In genomic region chr1:84284293-84285068, GRCm38 (mm10) we compare ENCODE assay signal across 8 mouse cellular contexts.
A peak's percentile ranks its signal among the peaks of the same experiment; 100 is the strongest.
DNase-seq lines count a peak whose midpoint lies in the region; ATAC-seq and TF ChIP-seq lines count a peak whose summit lies in the region.

No protein-coding gene starts in this region.

- peak overlapping the region; percentile 82 for H3K4me2 ChIP-seq in hindbrain, embryonic 14.5 days (replicated peaks)

- peak overlapping the region; percentile 83 for H3K4me3 ChIP-seq in gastrocnemius, adult 2 months
- peak overlapping the region; percentile 81 for H3K4me3 ChIP-seq in hindbrain, embryonic 14.5 days (replicated peaks; ENCODE audit: low read length)
- H3K4me3 ChIP-seq in megakaryocyte, embryonic 14.5 days (replicated peaks): peak overlapping the region; percentile 83

- peak; percentile 89 for ATAC-seq in hindbrain, embryonic 14.5 days (ENCODE audit: low FRiP score)

- peak; percentile 32 for DNase-seq in adrenal gland, adult 8-10 months
- peak; percentile 77 to 87 for DNase-seq in cerebellum, postnatal 25 days
- peak; percentile 79 for DNase-seq in gastrocnemius, adult 2 months
- DNase-seq in hindbrain, embryonic 14.5 days (ENCODE audit: low spot score): peak; percentile 71
- DNase-seq in left cerebral cortex, postnatal 25 days (ENCODE audit: low spot score in 2 of 2): peak; percentile 61 to 78
- peak; percentile 69 to 75 for DNase-seq in right cerebral cortex, postnatal 10 days (ENCODE audit: low spot score in 2 of 2)
- no peak for DNase-seq in thymus, postnatal 36 days

- no peaks in the 10 kb centered on the region for H3K9me3 ChIP-seq in hindbrain, embryonic 14.5 days (ENCODE audit: control insufficient read depth, low read length)
- peaks cover 7% of the 10 kb centered on the region; the same call in 1 of the 2 replicates for H3K9me3 ChIP-seq in megakaryocyte, embryonic 14.5 days

- WGBS in hindbrain, embryonic 14.5 days: 3% methylated on average over 38 of the region's 53 CpGs

- peak; percentile 21; the same call in 1 of the 2 replicates for TF ChIP-seq CTCF in gastrocnemius, adult 2 months (IDR thresholded peaks at IDR 0.05)

- H3K27ac ChIP-seq in gastrocnemius, adult 2 months: peak overlapping the region; percentile 87
- peak overlapping the region; percentile 77 for H3K27ac ChIP-seq in hindbrain, embryonic 14.5 days

- H3K4me1 ChIP-seq in hindbrain, embryonic 14.5 days (replicated peaks; ENCODE audit: control insufficient read depth, insufficient read depth, low read length): peaks cover 22% of the 10 kb centered on the region
- no peaks in the 10 kb centered on the region for H3K4me1 ChIP-seq in megakaryocyte, embryonic 14.5 days

- peak overlapping the region; percentile 85 for H3K9ac ChIP-seq in hindbrain, embryonic 14.5 days

- intact Hi-C loops in gastrocnemius, adult 2 months (cut with DNase I): loop anchor here (10.0 kb wide), 1 partner anchor 300 kb away; no protein-coding TSS in a partner anchor
- intact Hi-C loops in left cerebral cortex, postnatal 25 days (cut with DNase I): loop anchor here (10.0 kb wide), 3 partner anchors 150 to 410 kb away; partner anchors contain the start of gene Dner

- no peaks in the 10 kb centered on the region for H3K27me3 ChIP-seq in hindbrain, embryonic 14.5 days (ENCODE audit: control insufficient read depth, insufficient read depth, low read length)
- peaks cover 16% of the 10 kb centered on the region for H3K27me3 ChIP-seq in megakaryocyte, embryonic 14.5 days (replicated peaks)

- no peaks in the 10 kb centered on the region for H3K36me3 ChIP-seq in hindbrain, embryonic 14.5 days (replicated peaks; ENCODE audit: control insufficient read depth, insufficient read depth)
- H3K36me3 ChIP-seq in megakaryocyte, embryonic 14.5 days (replicated peaks; ENCODE audit: low read length): no peaks in the 10 kb centered on the region

Comparison
In these comparisons a context has a peak if more than half of its experiments do, and no peak if none do; other contexts are left out.
1. DNase-seq: peak in adrenal gland, adult 8-10 months (single experiment), cerebellum, postnatal 25 days (2 of 2), gastrocnemius, adult 2 months (single experiment), hindbrain, embryonic 14.5 days (single experiment), left cerebral cortex, postnatal 25 days (2 of 2) and right cerebral cortex, postnatal 10 days (2 of 2); none in thymus, postnatal 36 days (0 of 2).
2. Peak in every context shown above with its lines, with median percentiles within 50 percentile points of each other: H3K4me3 ChIP-seq.